Mouse (Mus musculus) layer of hippocampus, adult 9-10 months (tissue): ENCODE results near the gene Atf6.

Experiments
- DNase-seq: peaks from one replicate; pipeline ENCODE4 v3.0.0; 2022; ENCODE audit warnings: low spot score

Atf6 gene

GRCm38 (mm10) chr1:170704911-170705594 lies 162.5 kb downstream of the Atf6 start:
- DNase-seq = no peak

GRCm38 (mm10) chr1:170704103-170704502 lies 163.5 kb downstream of the Atf6 start:
- DNase-seq = no peak

DNA sequence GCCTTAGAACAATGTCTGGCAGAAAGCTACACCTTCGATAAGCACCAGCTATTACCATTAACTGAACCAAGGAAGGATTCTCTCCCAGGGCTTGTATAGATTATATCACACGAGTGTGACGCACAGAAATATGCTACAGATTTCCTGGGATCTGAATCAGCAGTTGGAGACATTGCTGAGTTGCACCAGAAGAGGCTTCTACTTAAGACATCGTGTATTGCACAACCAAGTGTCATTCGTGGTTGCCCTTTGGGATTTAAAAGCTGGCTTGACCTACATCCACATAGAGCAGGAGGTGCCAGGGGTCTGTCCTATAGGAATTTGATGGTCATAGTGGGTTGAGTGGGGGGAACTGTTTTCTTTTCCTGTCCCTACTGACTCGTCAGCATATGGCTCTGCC lies 164.6 kb downstream of the Atf6 start:
- DNase-seq = no peak

GRCm38 (mm10) chr1:170702263-170702662 lies 165.3 kb downstream of the Atf6 start:
- no peak for DNase-seq

- no peak for DNase-seq
Measured at GRCm38 (mm10) chr1:170701582-170701981, 166.0 kb downstream of the Atf6 start.

- no peak for DNase-seq
Measured at GRCm38 (mm10) chr1:170701178-170701577, 166.4 kb downstream of the Atf6 start.

- no peak for DNase-seq
Measured at GRCm38 (mm10) chr1:170700496-170701027, 167.0 kb downstream of the Atf6 start.

DNA sequence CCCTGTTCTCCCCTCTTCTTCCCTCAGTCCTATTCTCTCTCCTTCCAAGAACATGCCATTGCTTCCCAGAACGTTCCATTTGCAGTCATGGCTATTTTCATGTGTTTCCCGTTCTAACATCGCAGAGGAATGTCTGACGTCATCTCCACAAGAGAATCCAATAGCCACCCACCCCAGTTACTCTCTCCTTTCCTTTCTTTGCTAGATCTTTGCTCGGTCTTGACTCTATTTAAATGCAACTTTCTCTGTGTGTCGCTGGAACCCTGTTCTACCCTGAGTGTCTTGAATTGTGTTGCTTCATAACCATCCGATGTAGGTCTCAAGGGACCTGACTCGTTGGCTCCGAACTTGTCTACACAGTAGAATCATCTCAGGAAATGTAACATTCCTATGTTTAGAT lies 168.0 kb downstream of the Atf6 start:
- no peak for DNase-seq

GRCm38 (mm10) chr1:170698771-170699170 lies 168.8 kb downstream of the Atf6 start:
- no peak for DNase-seq

- DNase-seq = no peak
Measured at GRCm38 (mm10) chr1:170697771-170698356, 169.7 kb downstream of the Atf6 start.

- no peak for DNase-seq
Measured at GRCm38 (mm10) chr1:170696996-170697395, 170.6 kb downstream of the Atf6 start.

GRCm38 (mm10) chr1:170695326-170695725 lies 172.2 kb downstream of the Atf6 start:
- DNase-seq = no peak

DNA sequence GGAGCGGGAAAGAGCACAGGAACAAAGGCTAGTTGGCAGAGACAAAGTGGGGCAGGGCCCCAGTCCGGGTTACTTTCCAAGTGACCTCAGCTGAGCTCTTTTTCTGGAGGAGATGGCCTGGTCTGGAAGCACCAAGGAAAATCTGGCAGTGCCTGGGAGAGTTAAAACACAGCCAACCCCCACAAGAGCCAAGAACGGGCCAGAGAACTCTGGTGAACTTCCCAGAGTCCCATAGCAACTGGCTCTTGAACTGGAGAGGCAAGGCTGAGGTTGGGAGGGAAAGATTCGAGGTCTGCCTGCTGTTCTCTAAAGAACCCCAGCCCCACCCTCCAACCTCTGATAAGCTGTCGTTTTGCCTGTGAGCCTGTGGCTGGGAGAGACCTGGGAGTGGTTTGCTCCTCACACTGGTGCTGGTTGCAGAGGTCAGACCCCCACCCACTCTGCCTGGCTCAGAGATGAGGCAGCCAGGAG lies 172.7 kb downstream of the Atf6 start:
- DNase-seq = no peak

- DNase-seq = no peak
Measured at GRCm38 (mm10) chr1:170691301-170691700, 176.3 kb downstream of the Atf6 start.

GRCm38 (mm10) chr1:170689773-170690172 lies 177.8 kb downstream of the Atf6 start:
- no peak for DNase-seq

DNA sequence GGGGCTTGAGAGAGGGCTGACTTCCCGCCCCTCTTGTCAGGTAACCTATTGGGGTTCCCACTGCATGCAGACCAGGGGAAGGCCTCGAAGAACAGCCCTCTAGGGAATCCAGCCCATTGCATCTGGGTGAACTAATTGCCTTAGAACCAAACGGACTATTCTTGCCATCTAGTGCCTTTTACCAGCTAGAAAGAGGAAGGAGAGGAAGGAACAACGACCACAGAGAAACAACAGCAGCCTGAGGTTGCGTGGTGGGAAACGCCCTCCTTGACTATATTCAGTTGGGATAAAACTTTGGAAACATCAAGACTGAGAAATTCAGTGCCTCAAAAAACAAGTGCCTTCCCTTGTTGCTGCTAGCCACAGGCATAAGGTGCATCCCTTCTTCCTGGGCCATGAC lies 183.7 kb downstream of the Atf6 start:
- DNase-seq = no peak

DNA sequence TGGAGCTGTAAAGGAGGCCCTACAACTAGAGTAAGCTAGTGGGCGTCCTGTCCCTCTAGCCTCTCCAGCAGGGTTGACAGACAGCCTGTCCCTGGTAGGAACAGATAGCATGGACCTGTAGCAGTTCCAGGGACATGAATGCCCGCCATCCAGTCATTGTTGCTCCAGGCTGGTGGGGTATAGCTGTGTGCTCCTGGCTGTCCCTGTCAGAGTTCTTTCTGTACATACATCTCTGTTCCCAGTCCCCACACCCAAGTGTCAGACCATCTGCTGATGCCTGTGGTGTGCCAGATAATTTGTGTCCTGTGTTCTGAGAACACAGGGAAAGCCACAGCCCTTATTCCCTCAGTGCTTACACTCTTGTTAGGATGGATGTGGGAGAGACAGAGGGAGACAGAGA lies 187.9 kb downstream of the Atf6 start:
- DNase-seq = peak; percentile 59

DNA sequence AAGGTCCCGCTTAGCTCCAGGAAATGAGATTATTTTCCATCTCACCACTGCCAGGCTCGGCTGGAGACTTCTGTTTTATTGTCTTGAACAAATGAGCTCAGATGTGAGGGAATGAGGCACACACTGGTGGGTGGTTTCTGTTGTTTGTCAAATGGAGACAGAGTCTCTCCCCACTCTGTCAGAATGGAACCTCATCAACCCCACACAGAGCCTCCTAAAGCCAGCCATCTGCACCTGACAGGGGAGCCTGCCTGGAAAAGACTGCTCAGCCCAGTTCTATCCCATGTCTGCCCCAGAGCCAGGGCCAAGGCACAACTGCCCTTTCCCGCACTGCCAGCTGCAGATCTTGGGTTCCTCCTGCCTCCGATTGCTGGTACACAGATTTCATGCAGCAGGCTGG lies 188.7 kb downstream of the Atf6 start:
- no peak for DNase-seq

GRCm38 (mm10) chr1:170677681-170678080 lies 189.9 kb downstream of the Atf6 start:
- no peak for DNase-seq

- no peak for DNase-seq
Measured at GRCm38 (mm10) chr1:170674184-170674775, 193.3 kb downstream of the Atf6 start.

GRCm38 (mm10) chr1:170665200-170665599 lies 202.4 kb downstream of the Atf6 start:
- DNase-seq = no peak

DNA sequence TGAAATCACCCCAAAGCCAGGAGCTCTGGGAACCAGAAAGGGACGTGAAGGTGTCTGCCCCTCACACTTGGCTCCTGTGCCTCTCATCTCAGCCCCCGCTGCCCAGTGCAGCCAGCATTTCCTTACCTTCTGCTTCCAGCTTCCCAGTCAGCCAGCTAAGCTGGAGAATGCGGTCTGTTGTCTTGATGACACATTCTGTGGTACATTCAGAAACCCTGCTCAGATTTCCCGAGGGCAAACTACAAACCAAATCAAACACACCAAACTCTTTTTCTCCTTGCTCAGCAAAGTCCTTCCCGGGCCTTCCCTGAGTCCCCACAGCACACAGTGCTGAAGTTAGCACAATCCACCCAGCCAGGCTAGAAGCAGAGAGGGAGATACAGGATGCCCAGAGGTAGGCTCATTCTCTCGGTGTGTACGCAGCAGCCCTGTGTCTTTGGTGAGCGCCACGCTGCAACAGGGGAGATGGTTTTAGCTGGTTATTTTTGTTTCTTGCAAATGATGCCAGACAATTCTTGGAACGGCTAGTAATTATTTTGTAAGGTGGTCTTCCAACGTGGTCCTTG lies 202.9 kb downstream of the Atf6 start:
- DNase-seq = no peak

DNA sequence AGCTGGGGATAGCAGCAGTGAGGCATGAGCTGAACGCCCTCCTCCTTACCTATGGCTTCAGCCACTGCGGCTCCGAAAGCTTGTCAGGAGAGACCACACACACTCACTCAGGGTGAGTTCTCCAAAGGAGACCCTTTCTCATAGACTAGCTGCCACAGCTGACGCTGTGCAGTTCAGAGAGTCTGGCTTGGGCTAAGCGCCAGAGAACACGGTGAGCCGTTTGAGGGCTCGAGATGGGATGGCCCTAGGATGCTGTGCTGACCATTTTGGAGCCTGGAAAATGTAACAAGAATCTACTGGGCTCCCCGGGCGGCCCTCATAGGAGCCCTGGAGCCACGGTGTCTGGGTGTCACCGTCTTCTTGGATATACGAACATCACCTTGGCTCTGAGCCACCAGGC lies 208.3 kb downstream of the Atf6 start:
- DNase-seq = no peak
